Mouse (Mus musculus) telencephalon, adult 2 months (tissue): ENCODE results near the gene Bpifb2.

Experiments
- DNase-seq: peaks from one replicate; pipeline ENCODE4 v3.0.0-alpha.2; 2011; ENCODE audit warnings: low read depth, low spot score

The Bpifb2 gene

DNA sequence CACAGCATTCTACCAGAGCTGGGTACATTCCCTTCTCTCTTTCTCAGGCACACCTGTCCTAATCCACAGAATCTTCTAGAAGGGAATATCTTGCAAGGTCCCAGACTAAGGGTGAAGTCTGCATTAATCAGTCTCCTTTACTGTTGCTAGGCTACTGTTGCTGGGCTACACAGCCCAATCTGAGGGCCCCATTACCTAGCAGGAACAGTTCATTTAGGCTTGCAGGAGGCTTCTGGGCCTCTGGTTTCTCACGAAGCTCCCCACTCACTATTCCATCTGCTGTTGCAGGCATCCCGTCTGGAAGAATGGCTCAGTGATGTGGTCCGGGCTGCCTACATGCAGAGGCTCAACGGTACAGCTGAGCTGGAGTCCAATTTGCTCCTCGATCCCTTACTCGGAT, 56.3 kb downstream of the Bpifb2 start:
- DNase-seq, result peak; percentile 22

DNA sequence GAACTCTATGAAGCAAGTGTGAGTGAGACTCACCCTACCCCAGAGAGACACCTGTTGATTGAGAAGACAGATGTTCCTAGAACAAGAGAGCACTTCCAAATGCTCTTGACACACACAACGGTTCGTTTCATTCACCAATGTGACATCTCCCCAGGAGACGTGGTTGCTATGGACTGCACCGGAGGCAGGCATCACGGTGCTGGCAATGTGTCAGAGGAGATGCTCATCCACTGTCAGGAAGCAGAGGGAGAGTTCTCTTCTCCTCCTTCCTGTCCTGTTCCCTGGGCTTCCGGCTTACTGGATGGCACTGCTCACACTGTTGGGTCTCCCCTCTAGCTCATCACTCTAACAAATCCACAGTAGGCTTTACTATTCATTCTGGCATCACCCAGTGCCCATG, 58.5 kb downstream of the Bpifb2 start:
- DNase-seq, result no peak

DNA sequence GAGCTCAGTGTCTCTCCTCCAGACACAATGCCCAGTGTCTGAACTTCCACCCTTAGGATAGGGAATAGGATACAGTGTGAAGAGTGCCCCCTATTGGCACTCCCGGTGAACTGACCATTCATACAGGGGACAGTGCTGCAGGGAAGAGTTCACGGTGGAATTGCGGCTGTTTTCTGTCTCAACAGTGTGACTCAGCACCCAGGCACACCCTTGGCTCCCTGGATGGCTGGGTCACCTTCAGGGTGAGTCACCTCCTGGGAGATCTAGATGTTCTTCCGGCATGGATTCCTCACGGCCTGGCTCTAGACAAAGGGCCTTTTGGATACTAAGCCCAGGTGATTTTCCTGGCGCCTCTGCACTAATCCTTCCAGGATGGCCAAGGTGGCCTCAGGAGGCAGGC, 60.5 kb downstream of the Bpifb2 start:
- DNase-seq, result no peak

DNA sequence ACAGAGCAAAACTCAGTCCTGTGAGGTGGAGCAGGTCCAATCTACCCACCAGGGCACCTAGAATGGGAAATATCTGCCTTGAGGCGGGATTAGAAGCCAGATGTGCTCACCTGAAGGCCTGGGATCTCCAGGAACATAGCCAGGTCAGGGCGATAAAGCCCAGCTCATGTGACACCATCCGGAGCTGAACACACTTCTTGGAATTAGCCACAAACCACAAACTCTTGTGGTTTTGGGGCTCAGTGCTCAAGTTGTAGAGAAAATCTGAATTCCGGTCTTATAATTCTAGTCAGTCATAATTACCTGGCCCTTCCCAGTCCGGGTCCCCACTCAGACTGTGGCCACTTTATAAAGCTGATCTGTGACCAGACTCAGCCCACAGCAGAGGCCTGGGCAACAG, 63.0 kb downstream of the Bpifb2 start, which contains the start of gene Bpifb4:
Bpifb4 (plus strand) TSS at position 370 of the 400 bp plus-strand sequence.
- DNase-seq, result no peak

DNA sequence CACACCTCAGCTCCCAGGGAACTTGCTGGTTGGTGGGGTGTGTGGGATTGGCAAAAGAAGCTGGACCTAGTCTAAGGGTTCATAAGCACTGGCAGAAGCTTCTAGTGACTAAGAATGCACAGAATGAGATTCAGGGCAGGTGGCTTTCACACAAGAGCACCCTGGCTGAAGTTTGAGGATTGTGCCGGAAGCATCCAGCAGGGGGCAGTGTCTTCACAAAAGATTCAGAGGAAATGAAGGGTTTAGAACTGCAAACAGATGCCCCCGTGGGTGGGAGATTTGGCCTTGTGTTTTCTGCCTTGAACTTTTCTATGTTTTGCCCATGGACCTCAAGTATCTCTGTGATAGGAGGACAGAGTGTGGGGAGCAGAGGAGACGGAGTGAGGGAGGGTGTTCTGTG, 68.7 kb downstream of the Bpifb2 start:
- DNase-seq, result no peak

DNA sequence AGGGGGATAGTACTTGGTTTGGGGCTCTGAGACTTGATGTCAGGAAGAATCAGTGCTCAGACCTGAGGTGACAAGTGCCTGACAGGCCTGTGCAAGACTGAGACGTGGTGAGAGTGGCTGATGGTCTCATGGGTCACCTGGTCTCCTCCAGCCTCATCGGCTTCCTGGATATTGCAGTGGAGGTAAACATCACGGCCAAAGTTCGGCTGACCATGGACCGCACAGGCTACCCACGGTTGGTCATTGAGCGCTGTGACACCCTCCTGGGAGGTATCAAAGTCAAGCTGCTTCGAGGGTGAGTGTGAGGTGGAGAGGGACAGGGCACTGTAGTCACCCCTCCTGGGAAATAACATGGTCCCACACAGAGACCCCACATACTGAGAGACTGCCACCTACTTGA, 69.7 kb downstream of the Bpifb2 start:
- DNase-seq, result no peak
